Mouse (Mus musculus) R1 (cell line): ENCODE results near the gene Glul.
"Not testable (repeated sequence)": the region's sequence is repeated elsewhere in the genome, so short reads cannot be mapped to it uniquely, and the experiment has no call there.

ENCODE experiments used
- DNase-seq: peaks from one replicate; pipeline ENCODE4 v3.0.0-alpha.2; 2018; ENCODE audit warnings: low read depth, low spot score

Glul gene

DNA sequence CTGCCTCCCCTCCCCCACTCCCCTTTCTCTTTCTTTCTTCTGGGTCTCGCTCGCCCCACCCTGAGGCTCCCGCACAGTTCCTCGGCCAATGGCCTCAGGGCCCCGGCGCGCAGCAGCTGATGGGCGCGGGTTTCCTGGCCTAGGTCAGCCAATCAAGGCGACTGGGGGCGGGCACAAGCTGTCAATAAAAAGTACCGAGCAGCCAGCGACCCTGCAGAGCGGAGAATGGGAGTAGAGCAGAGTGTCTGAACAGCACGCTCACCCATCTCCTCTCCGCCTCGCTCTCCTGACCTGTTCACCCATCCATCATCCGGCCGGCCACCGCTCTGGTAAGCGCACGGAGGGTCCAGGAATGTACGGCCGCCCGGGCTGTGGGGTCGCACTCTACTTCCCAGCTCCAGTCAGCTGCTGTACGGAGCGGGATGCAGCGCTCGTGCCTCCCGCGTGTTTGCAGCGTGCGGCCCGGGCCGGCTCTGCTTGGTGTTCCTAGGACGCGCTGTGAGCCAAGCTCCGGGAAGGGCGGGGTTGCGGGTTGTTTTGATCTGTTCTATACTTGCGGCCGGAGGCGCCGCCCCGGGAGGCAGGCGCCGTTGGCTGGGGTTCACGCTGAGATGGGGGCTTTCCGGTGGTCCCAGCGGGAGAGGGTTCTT, at the start of gene Glul, which contains the start of gene Teddm2:
TSS of gene Glul (plus strand) at position 214 of the 650 bp plus-strand sequence.
TSS of gene Teddm2 (minus strand) at position 498 of the 650 bp plus-strand sequence.
- peak; percentile 98 for DNase-seq

DNA sequence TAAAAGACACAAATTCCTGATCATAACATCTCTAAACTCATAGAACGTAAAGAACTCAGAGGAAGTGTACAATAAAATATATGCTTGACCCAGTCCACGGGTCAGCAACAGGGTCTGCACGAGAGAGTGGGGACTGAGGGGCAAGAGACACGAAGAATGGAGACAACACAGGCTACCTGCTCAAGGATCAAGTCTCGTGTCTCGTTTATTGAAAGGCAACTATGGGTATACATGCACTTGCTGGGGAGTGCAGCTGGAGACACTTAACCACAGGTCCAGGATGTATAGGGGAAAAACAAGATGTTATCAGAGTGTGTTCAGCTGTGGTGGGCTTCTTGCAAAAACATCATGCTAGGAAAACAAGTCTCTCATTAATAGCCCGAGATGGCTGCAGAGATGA, 47.0 kb upstream of the Glul start:
- not testable (repeated sequence) for DNase-seq

DNA sequence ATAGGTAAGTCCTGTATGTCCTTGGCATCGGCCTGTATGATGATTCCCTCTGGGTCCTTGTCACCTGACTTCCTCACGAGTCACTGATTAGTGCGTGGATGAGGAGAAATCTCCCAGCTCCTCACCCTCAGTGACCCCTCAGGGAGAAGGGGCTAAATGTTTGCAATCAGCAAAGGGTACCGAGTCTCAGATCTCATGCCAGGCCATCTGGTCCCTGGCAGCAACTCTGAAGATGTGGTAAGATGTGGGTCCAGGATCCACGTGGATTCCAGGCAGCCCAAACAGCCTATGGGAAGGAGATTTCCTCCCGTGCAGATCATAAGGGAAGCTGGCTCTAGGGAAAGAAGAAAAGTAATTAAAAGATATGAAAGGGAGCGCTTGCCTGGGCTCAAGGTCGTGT, 43.8 kb upstream of the Glul start:
- DNase-seq = no peak

DNA sequence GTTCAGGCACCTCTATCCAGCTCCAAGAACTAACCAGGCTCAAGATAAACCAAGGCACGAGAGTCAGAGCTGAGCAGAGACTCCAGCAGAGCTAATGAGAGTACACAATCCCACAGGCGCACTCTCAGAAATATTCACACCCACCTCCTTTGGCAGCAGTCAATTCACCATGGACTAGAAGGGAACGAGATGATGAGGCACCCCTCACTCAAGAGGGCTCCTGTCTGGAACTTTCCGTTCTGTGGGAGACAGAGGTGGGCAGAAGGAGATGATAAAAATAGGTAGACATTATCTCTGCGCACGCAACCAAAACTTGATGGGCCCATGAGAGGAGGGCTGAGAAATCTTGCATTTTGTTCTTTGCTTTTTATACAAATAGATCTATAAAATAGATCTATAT, 25.7 kb upstream of the Glul start, which contains the start of gene Teddm1b:
TSS of gene Teddm1b (plus strand) at position 301 of the 400 bp plus-strand sequence.
- no peak for DNase-seq

DNA sequence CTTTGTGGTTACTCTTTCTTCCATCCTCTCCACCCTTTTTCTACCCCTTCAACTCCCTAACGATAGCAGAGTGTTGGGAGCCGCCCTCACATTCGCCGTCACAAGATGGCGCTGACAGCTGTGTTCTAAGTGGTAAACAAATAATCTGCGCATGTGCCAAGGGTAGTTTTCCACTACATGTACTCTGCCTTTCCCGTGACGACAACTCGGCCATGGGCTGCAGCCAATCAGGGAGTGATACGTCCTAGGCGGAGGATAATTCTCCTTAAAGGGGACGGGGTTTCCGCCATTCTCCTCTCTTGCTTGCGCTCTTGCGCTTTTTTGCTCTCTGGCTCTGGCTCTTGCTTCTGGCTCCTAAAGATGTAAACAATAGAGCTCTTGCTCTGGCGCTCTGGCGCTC, 19.4 kb upstream of the Glul start:
- peak; percentile 46 for DNase-seq

DNA sequence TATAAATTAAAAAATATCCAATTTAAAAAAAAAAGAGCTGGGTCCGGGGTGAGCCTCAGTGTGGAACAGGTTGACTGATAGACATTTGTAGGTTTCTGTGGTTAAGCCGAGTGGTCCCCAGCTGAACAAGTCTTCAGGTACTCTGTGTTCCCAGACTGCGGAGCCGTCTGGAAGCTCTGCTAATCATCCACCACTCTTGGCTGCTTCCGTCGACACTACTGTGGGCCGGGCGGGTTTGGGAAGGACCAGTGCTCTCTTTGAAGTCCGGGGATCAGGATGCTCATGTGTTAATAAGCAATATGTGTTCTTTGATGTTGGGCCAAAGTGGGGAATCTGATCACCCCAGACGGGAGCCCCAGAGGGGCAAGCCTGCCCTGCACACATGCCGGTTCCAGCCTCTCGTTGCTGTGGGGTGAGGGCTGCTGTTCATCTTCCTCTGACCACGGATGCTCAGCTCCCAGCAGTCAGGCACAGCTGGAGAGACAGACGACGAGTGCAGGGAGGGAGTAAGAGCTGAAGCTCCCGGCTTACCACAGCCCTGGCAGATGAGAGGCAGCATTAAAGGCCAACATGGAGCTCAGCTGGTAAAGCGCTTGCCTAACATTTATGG, 13.6 kb upstream of the Glul start:
- peak; percentile 13 for DNase-seq

DNA sequence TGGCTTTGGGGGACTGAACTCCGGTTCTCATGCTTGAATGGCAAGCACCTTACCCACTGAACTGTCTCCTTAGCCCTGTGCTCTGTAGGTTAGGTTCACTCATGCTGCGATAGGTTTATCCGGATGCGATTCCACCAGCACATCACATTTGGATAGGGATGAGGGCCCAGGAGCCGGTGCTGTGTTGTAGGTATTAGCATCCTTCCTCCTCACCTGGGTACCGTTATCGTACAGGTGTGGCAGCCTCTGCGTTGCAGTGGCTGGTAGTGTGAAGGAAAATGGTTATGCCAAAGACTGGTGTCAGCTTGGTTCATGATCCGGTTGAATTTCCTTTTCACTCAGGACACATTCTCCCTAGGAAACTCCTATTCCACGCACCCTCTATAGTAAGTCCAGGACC, 9.6 kb upstream of the Glul start:
- no peak for DNase-seq

DNA sequence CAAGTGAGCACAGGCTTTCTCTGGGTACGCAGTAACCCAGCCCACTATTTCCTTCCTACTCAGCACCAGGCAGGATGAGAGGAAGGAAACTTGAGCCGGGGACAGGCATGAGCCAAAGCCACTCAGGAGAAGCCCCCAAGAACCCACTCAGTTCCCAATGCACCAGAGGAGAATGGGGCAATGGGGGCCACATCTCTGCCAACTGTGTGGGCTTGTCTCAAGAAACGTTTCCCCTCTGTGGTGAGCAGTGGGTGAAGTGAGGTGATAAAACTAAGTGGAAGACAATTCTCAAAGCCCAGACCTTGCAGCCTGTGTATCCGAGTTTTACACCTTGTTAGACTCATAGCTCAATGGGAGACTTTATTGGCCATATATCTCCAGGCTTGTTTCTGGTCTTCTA, 8.3 kb upstream of the Glul start, which contains the start of gene Teddm1a:
TSS of gene Teddm1a (plus strand) at position 301 of the 400 bp plus-strand sequence.
- DNase-seq = no peak

DNA sequence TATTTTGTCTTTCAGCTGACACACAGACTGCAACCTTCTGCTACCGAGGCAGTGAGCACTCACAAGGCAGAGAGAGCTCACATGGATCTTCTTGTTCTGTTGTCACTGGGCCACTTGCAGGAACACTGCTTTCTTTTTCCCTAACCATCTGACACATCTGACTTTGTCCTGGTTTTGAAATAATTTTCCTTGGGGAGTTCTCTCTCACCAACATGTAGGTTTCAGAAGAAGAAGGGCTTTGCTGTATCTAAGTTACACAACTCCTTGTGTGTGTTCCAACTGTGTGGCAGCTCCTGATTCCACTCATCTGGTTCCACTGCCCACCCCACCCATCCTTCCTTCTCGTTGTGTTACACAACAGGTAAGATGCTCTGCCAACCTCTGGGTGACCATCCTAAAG, 6.0 kb upstream of the Glul start:
- no peak for DNase-seq

DNA sequence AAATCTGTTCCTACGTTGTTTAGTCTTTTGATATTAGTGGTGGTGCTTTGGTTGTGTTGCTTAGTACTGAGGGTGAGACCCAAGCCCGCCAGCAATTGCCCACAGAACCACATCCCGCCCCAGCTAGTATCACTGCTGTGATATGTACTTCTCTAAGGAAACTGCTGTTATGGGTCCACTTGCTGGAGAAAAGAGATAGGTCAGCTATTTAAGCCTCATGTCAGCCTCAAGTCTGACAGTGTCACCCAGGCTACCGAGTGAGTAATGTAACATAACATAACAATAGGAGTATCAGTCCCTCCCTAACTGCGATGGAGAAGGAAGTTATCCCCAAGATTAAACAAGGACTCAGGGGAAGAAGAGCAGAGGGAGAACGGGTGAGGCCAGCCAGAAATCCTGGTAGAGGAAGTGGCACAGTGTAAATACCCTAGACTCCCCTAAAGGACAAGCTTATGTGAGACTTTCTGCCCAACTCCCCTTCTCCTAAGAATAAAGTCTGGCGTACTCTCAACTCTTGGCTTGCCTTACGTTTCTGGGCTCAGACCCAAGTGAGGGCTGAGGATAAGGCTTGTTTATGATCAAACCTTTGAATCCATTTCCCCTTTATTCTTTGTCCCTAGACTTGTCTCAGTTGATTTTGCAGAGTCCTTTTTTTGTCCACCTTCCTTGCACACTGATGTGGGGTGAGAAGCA, 5.4 kb upstream of the Glul start:
- no peak for DNase-seq

DNA sequence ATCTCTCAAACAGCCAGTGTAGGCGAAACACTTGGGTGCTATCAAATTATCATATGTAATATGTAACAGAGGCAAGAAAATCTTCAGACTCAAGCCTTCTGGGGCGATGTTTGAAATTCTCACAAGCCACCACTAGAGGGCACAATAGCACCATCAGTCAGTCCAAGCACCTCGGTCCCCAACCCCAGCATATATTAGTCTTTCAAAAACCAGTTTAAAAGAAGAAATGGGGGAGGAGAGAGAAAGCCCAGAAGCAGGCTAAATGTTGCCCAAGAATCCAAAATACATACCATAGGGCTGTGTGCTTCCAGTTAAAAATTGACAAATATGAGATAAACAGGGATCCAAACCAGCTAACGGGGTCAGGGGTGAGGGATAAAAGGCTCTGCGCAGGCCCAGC, 4.8 kb upstream of the Glul start:
- peak; percentile 65 for DNase-seq

DNA sequence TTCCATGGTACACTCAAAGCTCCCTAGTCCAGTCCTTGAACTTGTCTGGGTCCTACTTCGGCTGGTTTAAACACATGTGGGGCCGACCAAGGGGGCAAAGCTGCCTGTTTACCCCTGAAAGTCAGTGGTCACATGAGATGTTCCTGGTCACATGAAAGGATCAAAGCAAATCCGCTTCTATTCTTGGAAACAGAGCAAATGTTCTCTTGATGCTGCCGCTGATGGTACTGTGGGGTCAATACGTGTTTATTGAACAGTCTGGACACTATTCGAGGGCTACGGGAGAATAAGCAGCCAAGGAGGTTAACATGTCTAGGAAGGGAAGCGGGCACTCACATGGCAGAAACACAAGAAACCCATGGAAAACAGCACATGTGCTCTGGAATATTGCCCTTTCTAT, 2.5 kb upstream of the Glul start:
- DNase-seq = no peak

DNA sequence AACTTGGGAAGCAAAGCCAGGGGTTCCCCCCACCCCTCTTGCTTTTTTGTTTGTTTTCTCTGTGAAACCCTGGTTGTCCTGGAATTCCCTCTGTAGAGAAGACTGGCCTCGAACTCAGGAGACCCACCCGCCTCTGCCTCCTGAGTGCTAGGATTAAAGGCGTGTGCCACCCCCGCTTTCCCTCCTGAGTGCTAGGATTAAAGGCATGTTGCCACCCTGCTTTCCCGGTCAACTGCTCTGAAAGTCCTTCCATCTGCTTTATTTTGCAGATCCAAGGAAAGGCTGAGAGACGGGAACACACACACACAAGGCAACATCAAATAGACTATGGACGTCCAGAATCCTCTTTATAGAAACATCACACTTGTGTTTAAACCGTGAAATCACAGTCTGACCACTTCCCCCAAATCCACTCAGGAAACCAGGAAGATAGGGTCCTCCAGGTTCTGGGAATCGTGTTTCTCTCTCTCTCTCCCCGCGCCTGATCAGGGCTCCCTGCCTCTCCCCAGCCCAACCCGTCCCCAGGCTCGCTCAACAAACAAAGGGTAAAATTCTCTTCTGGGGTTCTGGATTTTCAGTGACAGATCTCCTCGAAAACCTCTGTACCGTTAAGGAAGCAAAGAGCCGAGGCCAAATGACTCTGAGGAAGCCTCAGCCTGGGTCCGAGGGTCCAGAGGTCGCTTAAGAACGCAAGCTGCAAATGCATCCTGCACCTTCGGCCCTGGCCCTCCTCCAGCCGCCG, 584 bp upstream of the Glul start:
- no peak for DNase-seq

DNA sequence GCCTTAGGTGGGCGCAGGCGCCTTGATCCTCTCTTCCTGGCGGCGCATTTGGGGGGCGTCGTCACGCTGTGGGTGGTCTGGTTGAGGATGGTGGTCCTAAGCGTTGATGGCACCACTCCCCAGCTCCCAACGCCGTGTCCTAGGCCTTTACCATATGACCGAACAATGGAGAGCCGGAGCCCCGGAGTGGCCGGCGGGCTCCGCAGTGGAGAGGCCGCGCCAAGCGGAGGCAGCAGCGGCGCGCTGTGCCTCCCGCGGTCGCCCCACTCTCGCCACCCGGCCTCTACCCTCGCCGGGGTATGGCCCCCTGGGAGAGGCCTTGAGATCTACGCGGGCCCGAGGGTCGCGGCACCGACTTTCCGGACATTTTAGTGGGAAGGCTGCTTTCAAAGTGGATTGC, 637 bp downstream of the Glul start:
- no peak for DNase-seq

DNA sequence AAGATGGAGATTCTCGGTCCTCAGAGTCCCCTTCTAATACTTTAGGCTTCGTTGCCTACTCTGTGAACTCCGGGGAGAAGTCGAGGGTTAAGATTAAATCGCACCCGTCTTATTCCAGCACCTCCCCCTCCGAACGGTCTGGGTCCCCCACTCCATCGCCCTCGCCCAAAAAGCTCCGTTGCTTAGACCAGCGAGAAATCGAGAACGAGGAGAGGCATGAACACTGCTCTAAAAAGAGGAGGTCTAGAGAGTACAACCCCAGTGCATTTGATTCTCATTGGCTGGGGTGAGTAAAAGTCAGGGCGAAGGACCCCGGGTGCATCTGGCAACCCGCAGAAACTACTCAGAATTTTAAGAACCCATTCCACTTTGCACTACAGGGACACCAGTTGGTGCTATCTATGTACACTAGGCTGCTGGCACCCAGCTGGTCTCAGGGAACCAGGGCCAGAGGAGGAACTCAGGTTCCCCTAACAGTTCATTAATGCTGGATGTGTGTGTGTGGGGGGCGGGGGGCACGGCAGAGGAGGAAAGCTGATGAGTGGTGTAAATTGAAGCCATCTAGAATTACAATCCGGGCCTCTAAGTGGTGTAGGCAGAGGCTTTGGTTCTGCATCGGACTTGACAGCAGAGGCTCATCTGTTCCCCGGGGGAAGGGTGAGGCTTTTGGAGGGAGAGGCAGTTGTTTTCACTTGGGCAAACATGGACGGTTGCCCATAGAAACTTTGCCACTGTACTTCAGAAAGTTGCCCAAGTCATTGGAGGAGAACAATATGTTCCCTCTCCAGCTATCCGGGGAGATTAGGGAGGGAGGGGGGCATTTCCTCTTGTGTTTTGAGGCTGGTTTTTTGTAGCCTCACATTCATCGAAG, 1.4 kb downstream of the Glul start:
- peak; percentile 49 for DNase-seq

DNA sequence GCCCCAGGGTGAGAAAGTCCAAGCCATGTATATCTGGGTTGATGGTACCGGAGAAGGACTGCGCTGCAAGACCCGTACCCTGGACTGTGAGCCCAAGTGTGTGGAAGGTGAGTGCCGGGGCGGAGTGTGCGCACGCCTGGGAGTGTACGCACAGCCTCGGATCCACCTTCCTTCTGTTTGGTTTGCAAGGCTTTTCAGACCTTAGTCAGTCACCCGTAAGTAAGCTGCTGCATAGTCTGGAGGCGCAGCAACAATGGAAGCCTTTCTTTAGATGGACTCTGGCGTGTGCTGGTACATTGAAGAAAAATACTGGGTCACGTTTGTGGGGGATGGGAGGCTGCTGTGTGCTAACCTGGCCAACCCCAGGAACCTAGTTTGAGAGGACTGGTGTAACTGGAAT, 3.3 kb downstream of the Glul start:
- peak; percentile 69 for DNase-seq

DNA sequence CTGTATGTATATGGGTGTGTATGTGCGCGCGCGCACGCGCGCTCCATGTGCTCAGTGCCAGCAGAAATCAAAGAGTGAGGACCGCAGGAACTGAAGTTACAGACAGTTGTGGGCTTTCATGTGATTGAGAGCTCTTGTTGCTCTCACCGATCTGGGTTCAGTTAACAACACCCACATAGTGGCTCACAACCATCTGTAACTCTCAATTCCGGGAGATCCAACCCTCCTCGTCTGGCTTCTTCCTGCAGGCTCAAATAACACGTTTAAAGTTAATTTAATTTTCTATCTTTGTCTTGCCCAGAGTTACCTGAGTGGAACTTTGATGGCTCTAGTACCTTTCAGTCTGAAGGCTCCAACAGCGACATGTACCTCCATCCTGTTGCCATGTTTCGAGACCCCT, 4.5 kb downstream of the Glul start:
- DNase-seq = no peak

DNA sequence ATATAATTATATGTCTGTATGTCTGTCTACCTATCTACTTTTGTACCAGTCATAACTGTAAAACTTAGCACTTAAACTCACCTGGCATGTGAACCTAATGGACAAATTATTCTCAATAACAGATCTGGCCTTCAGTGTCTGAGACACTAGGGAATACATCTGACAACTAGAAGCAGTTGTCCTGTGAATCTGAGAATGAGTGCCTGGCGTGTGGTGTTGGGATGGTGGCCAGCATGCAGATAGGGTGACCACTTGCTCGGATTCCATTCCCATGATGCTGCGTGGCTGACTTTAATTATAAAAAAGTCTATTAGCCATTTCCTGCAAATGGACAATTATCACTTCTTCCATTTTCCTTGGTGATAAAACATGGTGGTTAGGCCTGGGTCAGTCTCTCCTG, 6.1 kb downstream of the Glul start:
- DNase-seq = no peak

DNA sequence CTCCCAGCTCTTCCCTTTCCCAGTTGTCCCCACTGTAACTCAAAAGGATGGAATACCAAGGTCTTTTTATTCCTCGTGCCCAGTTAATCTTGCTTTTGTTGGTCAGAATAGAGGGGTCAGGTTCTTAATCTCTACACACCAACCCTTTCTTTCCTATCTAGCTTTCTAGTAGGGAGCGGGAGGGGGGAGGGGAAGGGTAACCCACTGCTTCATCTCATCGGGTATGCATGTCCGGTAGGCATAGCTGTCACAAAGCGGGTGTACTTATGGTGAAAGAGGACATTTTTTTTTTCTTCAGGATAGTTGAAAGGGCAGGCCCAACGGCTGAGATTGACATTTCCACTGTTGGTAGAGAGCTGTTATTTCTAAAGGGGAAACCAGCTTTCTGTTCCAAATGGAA, 8.5 kb downstream of the Glul start:
- no peak for DNase-seq

DNA sequence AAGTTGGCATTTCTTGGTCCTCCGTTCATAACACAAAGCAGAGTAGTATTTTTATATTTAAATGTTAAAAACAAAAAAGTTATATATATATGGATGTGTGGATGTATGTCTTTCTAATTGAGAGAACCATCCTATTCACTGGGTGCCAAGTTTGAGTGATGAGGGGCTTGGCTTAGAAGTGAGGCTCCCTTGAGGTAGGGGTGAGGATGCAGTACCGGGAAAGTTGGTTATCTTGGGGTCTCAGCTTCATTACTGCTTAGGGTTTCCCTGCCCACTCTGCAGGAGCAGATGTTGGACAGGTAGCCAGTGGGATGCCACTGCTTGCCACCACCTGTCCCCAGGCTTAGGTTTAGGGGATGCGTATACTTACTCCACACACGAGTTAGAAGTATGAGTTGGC, 9.0 kb downstream of the Glul start:
- no peak for DNase-seq
